Mouse (Mus musculus) adrenal gland, postnatal 36 days (tissue): ENCODE data around the gene Hal. TPM values are rescaled to one million over a fixed set of nuclear protein-coding genes. Genes with fewer than 3 reads are reported as not detected.

Source experiments
- DNase-seq, 2 experiments: peaks; one replicate each; pipeline ENCODE4 v3.0.0; 2021; ENCODE audit warnings: mixed read lengths in 1 of 2
- total RNA-seq, 2 experiments: library from RNA; stranded (reverse); gene quantifications; 2 replicates each; pipeline ENCODE4 v1.2.3; 2021

Hal gene
- total RNA-seq, 2 experiments from 2014 or later: 0.23 to 0.63 TPM

GRCm38 (mm10) chr10:93567066-93567465, 78.5 kb downstream of the Hal start:
- no peak for DNase-seq

- DNase-seq: no peak
These were observed 79.4 kb downstream of the Hal start for GRCm38 (mm10) chr10:93567841-93568566.

- no peak for DNase-seq
These were observed 80.1 kb downstream of the Hal start for GRCm38 (mm10) chr10:93568671-93569070.

Other genes with a start within 250 kb of the Hal start
- 10 to 100 TPM; 40.2 to 42.0 TPM for gene Elk3, start 177.6 kb upstream of the Hal start, total RNA-seq
- gene Lta4h, start 35.4 kb upstream of the Hal start, total RNA-seq: 10 to 100 TPM; 59.8 to 61.4 TPM
- gene Amdhd1, start 51.3 kb downstream of the Hal start, total RNA-seq: under 1 TPM in 1 of 2 experiments, not detected in 1; 0.17 TPM
- not detected for gene Ccdc38, start 51.9 kb downstream of the Hal start, total RNA-seq
- 10 to 100 TPM; 15.3 to 17.3 TPM for gene Snrpf, start 100.9 kb downstream of the Hal start, total RNA-seq
- gene Ntn4, start 151.9 kb downstream of the Hal start, total RNA-seq: 10 to 100 TPM; 14.7 to 15.2 TPM